Mouse (Mus musculus) megakaryocyte, adult 5-6 weeks (primary cell): Measurements from ENCODE around the gene Cpn1. TPM values are rescaled to one million over a fixed set of nuclear protein-coding genes. Genes with fewer than 3 reads are reported as not detected.

Source experiments
- ATAC-seq: 2 replicates; pipeline ENCODE4 v1.8.0; 2016; ENCODE audit warnings: mild to moderate bottlenecking, inconsistent platforms; ENCODE audit not compliant: poor library complexity, severe bottlenecking
- total RNA-seq, 2 experiments: library from RNA; stranded (forward) in 1 of 2; stranded (reverse) in 1 of 2; fragments of 153-499, 151-499 nt in 1 of 2; fragments of 221-1000, 200-1000 nt in 1 of 2; gene quantifications; 2 replicates each; pipeline versions ENCODE4 v1.2.3 to v1.2.4; 2015 to 2017

Cpn1 gene
- total RNA-seq (2015) (0.16 TPM in 1 of 2 replicates, not detected in the other), total RNA-seq (2017) (0.20 and 0.77 TPM in 2 replicates)

DNA sequence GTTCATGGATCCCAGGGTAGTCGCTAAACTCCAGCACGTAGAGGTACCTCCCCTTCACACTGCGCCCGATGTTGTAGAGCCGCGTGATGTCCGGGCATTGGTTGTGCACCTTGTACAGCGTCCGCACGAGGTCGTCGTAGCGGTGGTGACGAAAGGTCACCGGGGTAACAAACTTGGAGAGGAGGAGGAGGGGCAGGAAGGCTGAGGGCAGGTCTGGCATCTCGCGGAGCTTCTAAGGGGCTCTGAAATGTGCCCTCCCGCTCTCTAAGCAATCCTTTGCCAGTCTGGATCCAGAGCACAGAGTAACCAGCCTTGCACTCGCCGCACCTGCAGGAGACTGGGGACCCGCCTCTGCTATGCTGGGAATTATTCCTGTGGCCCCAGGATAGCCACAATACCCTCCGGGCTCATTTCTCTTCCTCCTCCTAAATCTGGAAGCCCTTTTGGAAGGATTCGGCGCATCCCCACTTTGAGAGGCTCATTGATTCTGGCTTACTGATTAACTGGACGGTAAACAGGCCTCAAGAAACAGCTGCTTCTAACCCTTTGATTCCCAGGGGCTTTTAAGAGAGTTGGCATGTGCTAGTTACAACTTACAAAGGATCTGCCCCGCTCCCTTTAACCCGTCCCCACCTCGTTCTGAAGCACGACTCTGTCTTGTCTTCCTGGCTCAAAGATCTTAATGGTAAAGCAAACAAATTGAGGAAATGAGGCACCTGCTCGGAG, at the start of gene Cpn1:
TSS of gene Cpn1 (minus strand) at position 488 of the 726 bp plus-strand sequence.
- ATAC-seq = no peak

DNA sequence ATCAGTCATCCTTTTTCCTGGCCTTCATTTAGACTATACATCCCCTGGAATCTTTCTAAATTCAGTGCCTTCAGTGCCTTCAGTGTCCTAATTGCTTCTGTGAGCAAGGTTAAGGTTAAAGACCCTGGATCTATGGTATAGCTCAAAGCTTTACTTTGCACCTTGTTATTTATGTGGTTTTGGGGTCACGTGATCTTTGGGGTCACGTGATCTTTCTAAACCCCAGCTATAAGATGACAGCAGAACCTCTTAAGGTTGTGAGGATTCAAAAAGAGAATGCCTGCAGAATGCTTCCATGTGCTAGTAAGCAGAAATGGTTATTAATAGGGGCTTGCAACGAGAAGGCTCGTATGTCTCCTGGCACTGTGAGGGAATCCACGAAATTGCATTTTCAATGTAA, 47.0 kb upstream of the Cpn1 start:
- ATAC-seq = no peak

DNA sequence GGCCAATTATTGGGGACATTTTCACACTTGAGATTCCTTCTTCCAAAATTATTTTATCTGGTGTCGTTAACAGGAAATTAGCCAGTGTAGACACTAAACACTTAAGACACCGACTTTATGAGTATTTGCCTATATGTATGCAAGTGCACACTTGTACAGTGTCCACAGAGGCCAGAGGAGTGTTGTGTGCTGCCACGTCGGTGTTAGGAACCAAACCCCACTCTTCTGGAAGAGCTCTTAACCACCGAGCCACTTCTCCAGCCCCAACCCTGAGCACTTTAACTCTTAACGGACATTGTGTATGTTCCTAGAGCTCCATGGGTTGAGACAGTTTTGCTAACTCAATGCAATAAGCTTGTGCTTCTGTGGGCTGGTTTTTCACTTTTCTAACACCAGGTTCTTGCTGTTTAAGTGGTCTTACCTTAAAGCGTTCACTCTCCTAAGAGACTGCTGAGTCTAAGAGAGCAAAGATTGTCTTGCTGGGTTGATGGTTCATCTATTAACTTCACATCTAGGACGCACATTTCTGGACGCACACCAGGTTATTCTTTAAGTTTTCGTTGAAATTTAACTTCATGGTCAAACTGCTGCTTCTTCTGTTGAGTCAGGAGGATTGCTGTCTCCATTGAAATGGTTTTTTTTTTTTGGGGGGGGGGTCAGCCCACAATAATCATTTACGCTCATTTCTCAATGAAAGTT, 45.8 kb upstream of the Cpn1 start:
- no peak for ATAC-seq

DNA sequence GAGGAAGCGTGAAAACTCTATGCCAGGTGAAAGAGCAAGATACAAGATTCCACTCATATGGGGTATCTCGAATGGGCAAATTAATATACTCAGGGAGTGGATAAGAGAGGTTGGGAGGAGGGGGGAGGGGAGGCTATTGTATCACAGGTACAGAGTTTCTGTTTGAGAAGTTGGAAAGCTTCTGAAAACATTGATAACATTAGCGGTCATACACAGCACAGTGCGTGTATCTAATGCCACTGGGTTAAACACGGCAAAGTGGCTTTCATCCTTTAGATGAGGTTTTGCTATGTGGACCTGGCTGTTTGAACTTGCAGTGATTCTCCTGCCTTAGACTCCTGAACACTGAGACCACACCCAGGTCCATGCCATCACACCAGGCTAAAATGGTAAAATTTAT, 43.7 kb upstream of the Cpn1 start:
- ATAC-seq = no peak

DNA sequence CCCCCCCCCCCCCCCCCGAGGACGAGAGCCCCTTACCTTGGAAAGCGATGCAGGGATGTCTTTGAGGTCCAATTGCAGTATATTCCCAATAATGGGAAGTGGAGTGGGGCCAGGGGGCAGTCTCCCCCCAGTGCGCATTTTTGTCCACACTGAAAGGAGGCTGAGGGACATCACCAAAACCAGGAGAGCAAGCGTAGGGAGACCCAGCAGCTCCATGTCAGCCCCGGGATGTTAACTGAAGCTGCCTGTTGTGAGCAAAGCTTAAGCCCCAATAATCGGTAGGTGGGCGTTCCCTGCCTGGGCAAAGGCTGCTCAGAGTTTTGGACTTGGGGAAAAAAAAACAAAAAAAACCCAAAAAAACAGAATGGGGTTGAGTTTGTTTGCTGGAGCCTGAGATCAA, 42.6 kb upstream of the Cpn1 start, which contains the start of gene Cyp2c23:
TSS of gene Cyp2c23 (minus strand) at position 237 of the 400 bp plus-strand sequence.
- ATAC-seq = no peak

DNA sequence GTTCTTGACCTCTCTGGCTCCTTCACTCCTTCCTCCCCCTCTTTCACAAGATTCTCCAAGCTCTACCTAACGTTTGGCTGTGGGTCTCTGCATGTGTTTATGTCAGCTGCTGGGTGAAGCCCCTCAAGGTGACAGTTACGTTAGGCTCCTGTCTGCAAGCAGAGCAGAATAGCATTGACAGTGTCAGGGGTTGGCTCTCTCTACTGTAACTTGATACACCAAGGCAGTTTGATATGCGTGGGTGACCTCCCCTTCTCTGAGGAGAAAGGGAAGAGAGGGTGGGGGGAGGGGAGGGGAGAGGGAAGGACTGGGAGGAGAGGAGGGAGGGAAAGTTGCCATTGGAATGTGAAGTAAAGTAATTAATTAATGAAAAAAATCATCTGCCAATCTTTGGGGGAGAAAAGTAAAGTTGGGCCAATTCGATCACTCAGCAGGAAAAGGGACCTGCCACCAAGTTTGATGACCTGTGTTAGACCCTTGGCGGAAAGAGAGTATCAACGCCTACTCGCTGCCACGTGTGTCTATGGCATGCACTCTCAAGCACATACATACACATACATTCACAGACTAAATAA, 40.7 kb upstream of the Cpn1 start:
- ATAC-seq = no peak

DNA sequence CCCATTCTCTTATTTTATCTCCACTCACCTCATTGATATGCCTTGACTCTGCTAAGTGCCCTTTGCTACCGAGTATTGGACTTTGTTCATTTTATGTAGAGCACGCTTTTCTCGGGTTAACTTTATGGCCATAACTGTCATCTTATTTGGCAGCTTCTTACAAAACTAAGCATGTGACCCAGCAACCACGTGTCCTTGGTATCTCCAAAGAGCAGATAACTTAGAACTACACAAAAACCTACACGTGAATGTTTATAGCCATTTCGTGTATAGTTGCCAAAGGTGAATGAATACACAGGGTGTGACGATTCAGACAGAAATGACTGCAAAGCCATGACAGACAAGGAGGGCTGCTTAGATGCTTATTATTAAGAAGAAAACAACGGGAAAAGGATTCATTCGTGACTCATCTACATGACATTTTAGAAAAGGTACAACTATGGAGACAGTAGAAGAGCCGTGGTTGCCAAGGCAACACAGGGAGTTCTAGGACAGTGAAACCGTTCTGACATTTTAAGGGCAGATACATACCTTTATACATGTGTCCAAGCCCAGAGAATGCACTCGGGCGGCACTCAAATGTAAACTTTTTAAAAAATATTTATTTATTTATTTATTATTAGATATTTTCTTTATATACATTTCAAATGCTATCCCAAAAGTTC, 38.7 kb upstream of the Cpn1 start:
- no peak for ATAC-seq

DNA sequence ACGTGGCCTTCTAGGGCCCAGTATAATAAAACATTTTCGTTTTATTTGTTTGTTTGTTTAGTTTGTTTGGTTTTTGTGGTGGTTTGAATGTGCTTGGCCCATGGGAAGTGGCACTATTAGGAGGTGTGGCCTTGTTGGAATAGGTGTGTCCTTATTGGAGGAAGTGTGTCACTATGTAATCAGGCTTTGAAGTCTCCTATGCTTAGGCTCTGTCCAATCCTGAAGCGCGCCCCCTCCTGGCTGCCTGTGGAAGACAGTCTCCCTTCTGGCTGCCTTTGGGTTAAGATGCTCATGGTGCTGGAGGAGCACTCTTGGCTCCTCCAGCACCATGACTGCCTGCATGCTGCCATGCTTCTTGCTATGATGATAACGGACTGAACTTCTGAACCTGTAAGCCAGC, 36.7 kb upstream of the Cpn1 start:
- no peak for ATAC-seq

DNA sequence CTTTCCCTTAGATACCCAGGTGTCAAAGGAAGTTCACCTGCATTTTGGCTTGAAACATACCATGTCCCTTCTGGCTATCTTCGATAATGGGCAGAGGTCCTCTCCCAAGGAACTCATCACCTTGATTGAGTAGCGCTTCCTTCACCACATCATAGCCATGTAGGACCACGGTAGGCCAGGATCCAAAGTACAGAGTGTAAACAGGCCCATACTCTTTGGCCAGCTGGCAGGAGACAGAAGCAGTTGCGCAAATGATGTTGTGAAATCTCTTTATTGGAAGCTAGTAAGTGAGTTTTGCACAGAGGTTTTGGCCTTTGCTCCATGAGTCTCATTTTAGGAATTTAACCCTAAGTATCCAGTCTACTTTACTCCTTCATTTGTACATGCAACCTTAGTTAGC, 35.1 kb upstream of the Cpn1 start:
- ATAC-seq = no peak

DNA sequence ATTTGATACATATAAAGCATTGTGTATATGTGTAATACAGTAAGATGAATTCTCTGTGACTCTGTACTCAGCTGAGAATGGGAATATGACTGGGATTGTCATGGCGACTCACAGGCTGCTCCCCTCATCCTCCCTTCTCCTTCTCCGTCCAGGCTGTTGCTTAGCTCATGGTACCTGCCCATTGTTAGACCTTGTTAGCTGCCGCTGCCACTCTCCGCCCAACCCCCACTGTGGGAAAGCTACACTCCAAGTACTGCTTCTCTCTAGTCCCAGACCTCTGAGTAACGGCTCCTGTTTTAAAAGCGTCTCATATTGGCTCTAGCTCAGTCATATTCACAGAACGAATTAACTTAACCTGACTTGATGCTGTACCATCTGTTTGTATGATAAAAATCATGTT, 33.4 kb upstream of the Cpn1 start:
- ATAC-seq = no peak

DNA sequence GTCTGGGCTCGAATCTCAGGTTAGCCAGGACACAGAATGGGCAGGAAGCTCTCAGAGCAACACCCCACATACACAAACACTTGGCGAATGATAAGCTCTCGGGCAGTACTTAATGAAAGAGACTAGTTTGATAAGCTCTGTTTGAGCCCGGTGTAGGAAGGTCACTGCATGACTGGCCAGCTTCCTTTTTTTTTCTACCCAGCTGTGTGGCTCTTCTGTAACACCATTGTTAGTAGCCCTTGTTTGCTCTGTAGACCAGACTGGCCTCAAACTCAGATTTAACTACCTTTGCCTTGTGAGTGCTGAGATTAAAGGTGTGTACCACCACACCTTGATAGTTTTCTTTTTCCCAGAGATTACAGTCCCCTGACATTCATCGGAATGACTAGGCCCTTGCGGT, 27.5 kb upstream of the Cpn1 start:
- no peak for ATAC-seq

DNA sequence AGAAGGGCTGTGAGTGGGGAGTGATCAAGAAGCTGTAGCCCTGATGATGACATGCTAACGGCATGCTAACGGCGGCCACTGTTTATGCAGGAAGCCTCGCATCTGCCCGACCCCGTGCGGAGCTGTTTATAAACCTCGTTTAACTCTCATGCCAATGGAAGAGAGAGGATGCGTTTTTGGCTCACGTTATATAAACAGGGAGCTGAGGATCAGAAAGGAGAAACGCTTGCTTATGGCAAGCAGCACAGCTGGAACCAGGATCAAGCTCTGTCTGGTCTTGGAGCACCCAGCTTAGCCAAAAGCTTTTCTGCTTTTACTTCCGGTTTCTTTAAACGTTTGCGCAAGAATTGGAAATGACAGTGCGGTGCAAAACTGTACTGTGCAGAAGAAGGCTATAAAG, 22.4 kb upstream of the Cpn1 start:
- ATAC-seq = peak; percentile 82

DNA sequence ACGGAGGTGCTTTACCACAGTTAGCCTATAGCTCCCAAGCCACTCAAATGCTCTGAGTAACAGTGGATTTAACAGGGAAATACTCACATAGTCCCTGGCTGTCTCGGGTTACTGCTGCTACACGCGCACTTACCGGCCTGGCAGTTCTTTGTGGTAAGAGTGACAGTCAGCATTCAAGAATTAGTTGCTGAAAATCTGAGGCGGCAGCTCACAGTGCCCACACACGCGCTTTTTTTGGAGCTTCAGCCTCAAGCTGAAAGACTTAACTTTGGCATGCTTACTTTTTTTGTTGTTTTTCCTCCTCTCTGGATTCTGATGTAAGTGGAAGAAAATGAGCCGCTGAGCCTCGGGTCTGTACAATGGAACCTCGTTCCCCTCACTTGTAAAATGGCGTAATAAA, 20.8 kb upstream of the Cpn1 start:
- no peak for ATAC-seq

DNA sequence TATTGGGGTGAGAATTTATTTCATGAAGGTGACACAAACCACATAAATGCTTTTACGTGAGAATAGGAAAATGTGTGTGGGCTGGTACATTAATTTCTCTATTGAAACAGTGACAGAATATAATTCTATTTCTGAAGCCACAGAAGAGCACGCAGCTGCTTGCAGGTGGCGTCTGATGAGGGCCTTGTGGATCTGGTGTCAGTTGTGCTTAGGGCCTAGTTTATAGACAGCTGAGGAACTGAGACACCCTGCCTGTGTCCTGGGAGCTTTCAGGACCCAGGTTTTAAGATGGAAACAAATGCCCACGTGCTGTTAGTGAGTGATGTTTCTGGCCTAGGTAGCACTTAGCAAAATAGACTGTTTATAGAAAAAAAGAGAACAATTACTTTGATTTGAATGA, 18.7 kb upstream of the Cpn1 start:
- no peak for ATAC-seq

DNA sequence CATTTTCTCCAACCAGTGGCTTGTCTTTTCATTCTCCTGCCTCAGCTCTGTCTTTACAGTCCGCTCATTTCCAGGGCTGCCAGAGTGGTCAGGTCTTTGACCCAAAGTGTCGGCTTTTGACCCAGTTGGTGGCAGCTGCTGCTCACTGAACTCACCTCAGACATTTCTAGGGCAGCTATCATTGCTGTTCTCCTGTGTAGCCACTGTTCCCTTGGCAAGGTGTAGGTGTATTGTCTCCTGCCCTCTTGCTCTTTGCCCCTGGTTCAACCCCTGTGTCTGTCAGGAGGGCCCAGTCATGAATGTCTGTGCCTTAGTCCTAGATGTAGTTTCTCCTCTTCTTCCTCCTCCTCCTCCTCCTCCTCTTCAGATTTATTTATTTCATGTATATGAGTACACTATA, 17.9 kb upstream of the Cpn1 start:
- no peak for ATAC-seq

DNA sequence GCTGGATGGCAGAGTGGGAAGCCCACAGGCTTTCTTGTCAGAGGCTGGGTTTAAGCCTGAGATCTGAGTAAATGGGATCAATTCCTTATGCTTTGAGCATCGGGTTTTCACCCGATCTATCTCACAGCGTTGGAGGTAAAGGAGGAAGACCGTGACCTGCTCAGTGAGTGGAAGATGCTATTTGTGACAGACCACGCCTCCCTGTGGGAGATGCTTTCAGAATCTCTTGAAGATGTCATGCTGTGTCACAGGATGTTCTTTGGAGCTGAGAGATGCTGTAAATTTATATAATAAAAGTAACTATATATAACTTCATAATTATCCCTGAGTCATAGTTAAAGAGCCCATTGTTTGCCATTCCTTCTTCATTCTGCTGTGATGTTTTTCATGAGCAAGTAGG, 14.4 kb upstream of the Cpn1 start:
- no peak for ATAC-seq

DNA sequence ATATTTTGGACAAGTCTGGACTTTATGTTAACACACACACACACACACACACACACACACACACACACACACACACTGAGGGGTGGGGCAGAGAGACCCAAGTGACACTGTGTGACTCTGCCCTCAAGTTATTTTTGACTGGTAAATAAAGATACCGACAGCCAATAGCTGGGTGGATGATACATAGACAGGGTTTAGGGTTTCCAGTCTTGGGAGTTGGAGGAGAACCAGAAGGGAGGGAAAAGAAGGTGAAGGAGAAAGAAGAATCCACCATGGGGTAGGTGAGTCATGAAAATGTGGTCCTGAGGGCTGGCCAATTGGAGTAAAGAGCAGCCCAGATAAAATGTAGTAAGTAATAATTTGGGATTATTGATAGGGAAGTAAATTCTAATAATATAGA, 13.7 kb upstream of the Cpn1 start:
- no peak for ATAC-seq

DNA sequence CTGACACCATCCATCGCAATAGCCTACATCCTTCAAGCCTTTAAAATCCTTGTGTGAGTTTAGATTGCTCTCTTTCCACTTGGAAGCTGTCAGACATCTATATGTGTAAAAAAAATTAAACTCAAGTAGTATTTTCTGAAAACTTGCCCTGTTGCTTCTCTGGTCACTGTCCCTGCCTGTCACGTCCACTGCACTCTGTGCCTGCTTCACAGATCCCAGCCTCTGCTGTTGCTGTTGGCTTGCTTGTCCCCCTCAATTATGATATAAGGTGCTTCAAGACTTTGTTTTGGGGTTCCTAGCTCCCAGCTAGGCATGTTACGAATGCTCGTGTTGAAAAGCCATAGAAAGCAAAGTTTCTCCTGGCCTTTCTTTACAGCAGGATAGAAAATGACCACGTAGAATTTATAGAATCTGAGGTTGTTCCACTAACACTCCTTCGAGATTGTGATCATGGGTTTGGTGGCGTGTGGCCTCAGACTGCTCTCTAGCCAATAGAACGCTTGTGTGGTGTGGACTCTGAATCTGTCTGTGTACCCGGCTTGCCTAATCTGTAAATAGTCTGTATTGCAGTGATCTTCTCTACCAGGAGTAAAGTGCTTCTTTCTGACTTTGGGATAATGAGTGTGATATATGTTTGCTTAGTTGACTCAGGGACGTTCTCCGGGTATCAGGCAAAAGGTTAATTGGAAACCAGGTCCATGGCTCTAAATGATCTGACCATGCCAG, 12.6 kb upstream of the Cpn1 start:
- ATAC-seq = no peak

DNA sequence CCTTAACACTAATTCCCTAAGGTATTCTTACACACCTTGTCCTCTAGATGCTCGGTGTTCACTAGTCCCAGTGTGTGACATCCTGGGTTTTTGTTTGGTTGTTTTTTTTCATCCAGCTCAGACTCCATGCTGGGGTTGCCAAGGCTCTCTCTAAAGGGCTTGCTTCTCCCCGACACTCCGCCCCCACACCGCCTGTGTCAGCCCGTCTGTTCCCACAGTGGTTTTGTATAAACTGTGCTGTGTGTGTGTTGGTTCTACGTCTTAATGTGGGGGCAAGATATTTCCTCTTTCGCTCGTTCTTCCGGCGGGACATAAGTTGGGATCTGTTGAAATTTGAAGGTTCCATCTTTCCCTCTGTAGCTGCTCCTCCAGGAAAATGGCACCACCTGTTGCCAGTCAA, 11.7 kb upstream of the Cpn1 start:
- no peak for ATAC-seq

DNA sequence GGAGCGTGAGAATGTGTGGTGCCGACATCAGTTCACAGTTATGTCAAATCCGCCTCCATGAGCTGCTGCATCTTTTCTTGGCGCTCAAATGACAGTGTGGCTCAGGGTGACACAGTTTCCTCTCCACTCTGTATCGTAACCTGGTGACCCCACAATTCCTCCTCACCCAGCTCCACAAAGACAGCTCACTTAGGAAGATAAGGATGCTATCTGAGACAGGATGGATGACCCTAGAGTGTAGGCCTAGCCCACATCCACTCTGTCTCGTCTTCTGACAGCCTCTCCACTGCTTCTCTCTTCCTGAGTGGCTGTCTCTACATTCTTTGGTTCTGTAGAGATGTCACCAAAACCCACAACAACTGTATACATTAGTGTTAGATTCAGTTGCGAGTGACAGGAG, 9.1 kb upstream of the Cpn1 start:
- no peak for ATAC-seq

DNA sequence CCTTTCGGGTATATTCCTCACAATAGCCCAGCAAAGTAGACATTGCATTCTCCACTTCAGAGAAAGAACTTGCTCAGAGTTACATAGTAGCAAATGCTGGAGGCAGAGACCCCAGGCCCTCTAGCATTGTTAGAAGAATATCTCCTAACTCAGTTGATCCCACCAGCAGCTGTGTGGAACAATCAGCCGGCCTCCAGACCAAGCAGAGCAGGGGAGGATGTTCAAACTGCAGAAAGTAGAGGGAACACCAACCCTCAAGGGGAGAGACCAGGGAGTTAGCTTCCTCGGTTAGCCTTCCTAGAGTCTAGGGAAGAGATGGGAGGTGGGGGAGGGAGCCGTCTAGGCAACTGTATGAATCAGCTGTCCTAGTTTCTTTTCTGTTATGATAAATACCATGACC, 6.1 kb upstream of the Cpn1 start:
- no peak for ATAC-seq
